Comparison of ENCODE assay signal across 8 mouse cellular contexts in genomic region chr15:81476597-81476996, GRCm38 (mm10). TPM values are rescaled to one million over a fixed set of nuclear protein-coding genes. Genes with fewer than 3 reads are reported as not detected.
A peak's percentile ranks its signal among the peaks of the same experiment; 100 is the strongest.
DNase-seq lines count a peak whose midpoint lies in the region; ATAC-seq and TF ChIP-seq lines count a peak whose summit lies in the region.

No protein-coding gene starts in this region.

- H3K9me3 ChIP-seq in intestine, embryonic 14.5 days (ENCODE audit: control insufficient read depth, low read length): no peaks in the 10 kb centered on the region
- H3K9me3 ChIP-seq in intestine, postnatal 0 days (ENCODE audit: control insufficient read depth): no peaks in the 10 kb centered on the region
- no peaks in the 10 kb centered on the region for H3K9me3 ChIP-seq in intestine, embryonic 16.5 days (ENCODE audit: control insufficient read depth, low read length)
- H3K9me3 ChIP-seq in neural tube, embryonic 11.5 days (ENCODE audit: control insufficient read depth, low read length): no peaks in the 10 kb centered on the region

- no peaks in the 10 kb centered on the region for H3K4me1 ChIP-seq in intestine, embryonic 14.5 days (replicated peaks; ENCODE audit: control insufficient read depth, insufficient read depth, low read length)
- no peaks in the 10 kb centered on the region for H3K4me1 ChIP-seq in intestine, postnatal 0 days (replicated peaks; ENCODE audit: control insufficient read depth, insufficient read depth, low read length)
- no peaks in the 10 kb centered on the region for H3K4me1 ChIP-seq in intestine, embryonic 16.5 days (ENCODE audit: control insufficient read depth, insufficient read depth, low read length)
- H3K4me1 ChIP-seq in neural tube, embryonic 11.5 days (ENCODE audit: control insufficient read depth, insufficient read depth, low read length): no peaks in the 10 kb centered on the region

- peaks cover 44% of the 10 kb centered on the region for H3K36me3 ChIP-seq in intestine, embryonic 14.5 days (ENCODE audit: control insufficient read depth, insufficient read depth, low read length)
- H3K36me3 ChIP-seq in intestine, postnatal 0 days (ENCODE audit: control insufficient read depth, insufficient read depth): peaks cover 40% of the 10 kb centered on the region
- peaks cover 17% of the 10 kb centered on the region for H3K36me3 ChIP-seq in intestine, embryonic 16.5 days (ENCODE audit: control insufficient read depth, insufficient read depth, low read length)
- peaks cover 14% of the 10 kb centered on the region for H3K36me3 ChIP-seq in neural tube, embryonic 11.5 days (ENCODE audit: control insufficient read depth, insufficient read depth, low read length)

- H3K9ac ChIP-seq in intestine, embryonic 14.5 days (ENCODE audit: low read length): no peak overlapping the region
- H3K9ac ChIP-seq in intestine, postnatal 0 days (ENCODE audit: low read depth, low read length): no peak overlapping the region
- no peak overlapping the region for H3K9ac ChIP-seq in intestine, embryonic 16.5 days (ENCODE audit: low read depth, low read length)
- H3K9ac ChIP-seq in neural tube, embryonic 11.5 days (ENCODE audit: low read length): no peak overlapping the region

- H3K27me3 ChIP-seq in intestine, embryonic 14.5 days (replicated peaks; ENCODE audit: control insufficient read depth, insufficient read depth, low read length): no peaks in the 10 kb centered on the region
- H3K27me3 ChIP-seq in intestine, postnatal 0 days (replicated peaks; ENCODE audit: control insufficient read depth, insufficient read depth, low read length): no peaks in the 10 kb centered on the region
- no peaks in the 10 kb centered on the region for H3K27me3 ChIP-seq in intestine, embryonic 16.5 days (replicated peaks; ENCODE audit: control insufficient read depth, insufficient read depth, low read length)
- no peaks in the 10 kb centered on the region for H3K27me3 ChIP-seq in neural tube, embryonic 11.5 days (ENCODE audit: control insufficient read depth, insufficient read depth, low read length)

- no peak overlapping the region for H3K4me3 ChIP-seq in intestine, embryonic 14.5 days (ENCODE audit: low read depth, low read length)
- no peak overlapping the region for H3K4me3 ChIP-seq in intestine, postnatal 0 days (ENCODE audit: low read depth, low read length)
- no peak overlapping the region for H3K4me3 ChIP-seq in intestine, embryonic 16.5 days (ENCODE audit: low read length)
- no peak overlapping the region for H3K4me3 ChIP-seq in neural tube, embryonic 11.5 days (ENCODE audit: low read depth, low read length)

- WGBS in intestine, embryonic 14.5 days: 2% methylated on average over 2 of the region's 2 CpGs
- WGBS in intestine, postnatal 0 days: 6% methylated on average over 2 of the region's 2 CpGs
- 8% methylated on average over 2 of the region's 2 CpGs for WGBS in intestine, embryonic 16.5 days
- WGBS in neural tube, embryonic 11.5 days: 2% methylated on average over 2 of the region's 2 CpGs

- no peak for DNase-seq in intestine, embryonic 14.5 days (ENCODE audit: low spot score)
- DNase-seq in embryo, embryonic 10.5 days (ENCODE audit: low spot score): peak; percentile 66
- DNase-seq in neural tube, embryonic 11.5 days (ENCODE audit: low spot score): peak; percentile 52
- no peak for DNase-seq in urinary bladder, adult 2 months (ENCODE audit: low spot score)
- DNase-seq in spleen, adult 12 weeks (ENCODE audit: low spot score): no peak
- no peak for DNase-seq in thymus, postnatal 4 days

- 0 out of 2 replicates have a peak, but pooled peaks have one; percentile 53 for ATAC-seq in intestine, embryonic 14.5 days (replicated peaks; ENCODE audit: low FRiP score, low TSS enrichment, low read depth)
- ATAC-seq in intestine, postnatal 0 days: no peak
- 0 out of 2 replicates have a peak, but pooled peaks have one; percentile 25 for ATAC-seq in intestine, embryonic 16.5 days
- no peak for ATAC-seq in neural tube, embryonic 11.5 days (ENCODE audit: insufficient read depth, low FRiP score, low TSS enrichment)

- H3K4me2 ChIP-seq in intestine, embryonic 14.5 days (ENCODE audit: low read length): no peak overlapping the region
- no peak overlapping the region; the same call in 1 of the 2 replicates for H3K4me2 ChIP-seq in intestine, postnatal 0 days (replicated peaks; ENCODE audit: low read depth)
- H3K4me2 ChIP-seq in intestine, embryonic 16.5 days (ENCODE audit: low read depth, low read length): no peak overlapping the region
- peak overlapping the region; percentile 25; the same call in 1 of the 2 replicates for H3K4me2 ChIP-seq in neural tube, embryonic 11.5 days (ENCODE audit: low read depth)

- H3K27ac ChIP-seq in intestine, embryonic 14.5 days (ENCODE audit: low read depth): no peak overlapping the region
- no peak overlapping the region for H3K27ac ChIP-seq in intestine, postnatal 0 days (ENCODE audit: low read depth, low read length)
- no peak overlapping the region for H3K27ac ChIP-seq in intestine, embryonic 16.5 days (ENCODE audit: low read length)
- no peak overlapping the region for H3K27ac ChIP-seq in neural tube, embryonic 11.5 days (ENCODE audit: low read depth, low read length)

- no peak for TF ChIP-seq CTCF in intestine, postnatal 0 days (IDR thresholded peaks at IDR 0.05; ENCODE audit: low read depth)

RNA-seq across cellular contexts. Expression of gene Rbx1, which starts 10.5 kb away (rescaled TPM):
- polyA plus RNA-seq in intestine, embryonic 14.5 days (2014; fragmentation: Nextera tagmentation; extraction: Ambion mirVana): 514 and 518 TPM in 2 replicates
- polyA plus RNA-seq in intestine, postnatal 0 days (2015; fragmentation: Nextera tagmentation; extraction: Ambion mirVana): 408 and 432 TPM in 2 replicates
- 378 and 400 TPM in 2 replicates for polyA plus RNA-seq in intestine, embryonic 16.5 days (2015; fragmentation: Nextera tagmentation; extraction: Ambion mirVana)
- polyA plus RNA-seq in neural tube, embryonic 11.5 days (2014; fragmentation: Nextera tagmentation; extraction: Ambion mirVana): 515 and 541 TPM in 2 replicates
- 152 and 157 TPM in 2 replicates for polyA plus RNA-seq in urinary bladder, adult 2 months (2012; rRNA removed)

Comparison
In these comparisons a context has a peak if more than half of its experiments do, and no peak if none do; other contexts are left out.
1. ATAC-seq: peak in intestine, embryonic 14.5 days (single experiment) and intestine, embryonic 16.5 days (single experiment); none in intestine, postnatal 0 days (single experiment) and neural tube, embryonic 11.5 days (single experiment).
2. DNase-seq: peak in embryo, embryonic 10.5 days (single experiment) and neural tube, embryonic 11.5 days (single experiment); none in intestine, embryonic 14.5 days (single experiment), urinary bladder, adult 2 months (single experiment), spleen, adult 12 weeks (single experiment) and thymus, postnatal 4 days (single experiment).